Mouse (Mus musculus) CH12.LX (cell line): ENCODE results near the gene Ninl.

ENCODE experiments used
- CHD1 ChIP-seq: IDR thresholded peaks from 2 replicates; pipeline ENCODE4 v1.6.1; 2012; ENCODE audit warnings: low read depth, low read length, improper control_type of control experiment, inconsistent platforms
- CTCF ChIP-seq, 2 experiments: IDR thresholded peaks in 1 of 2; conservative IDR thresholded peaks in 1 of 2; 2 replicates each; pipeline ENCODE4 v1.5.1; 2011 to 2012; ENCODE audit warnings: low read depth in 2 of 2, low read length in 2 of 2, improper control_type of control experiment in 1 of 2, inconsistent platforms in 1 of 2, mild to moderate bottlenecking in 1 of 2, moderate library complexity in 1 of 2
- E2F4 ChIP-seq: IDR thresholded peaks from 2 replicates; pipeline ENCODE4 v1.6.1; 2011; ENCODE audit warnings: low read depth, low read length, improper control_type of control experiment; ENCODE audit not compliant: insufficient replicate concordance
- ELF1 ChIP-seq: IDR thresholded peaks from 2 replicates; pipeline ENCODE4 v1.6.1; 2014; ENCODE audit warnings: low read depth, mild to moderate bottlenecking, inconsistent platforms, low read length, improper control_type of control experiment
- HCFC1 ChIP-seq: IDR thresholded peaks from 2 replicates; pipeline ENCODE4 v1.6.1; 2012; ENCODE audit warnings: low read depth, mild to moderate bottlenecking, inconsistent platforms, low read length, improper control_type of control experiment
- MAFK ChIP-seq: IDR thresholded peaks from 2 replicates; pipeline ENCODE4 v1.6.1; 2011; ENCODE audit warnings: low read length, improper control_type of control experiment; ENCODE audit not compliant: insufficient replicate concordance
- MAZ ChIP-seq: IDR thresholded peaks from 2 replicates; pipeline ENCODE4 v1.6.1; 2012; ENCODE audit warnings: low read depth, mild to moderate bottlenecking, inconsistent platforms, low read length, improper control_type of control experiment, moderate library complexity
- MYC ChIP-seq: IDR thresholded peaks from 2 replicates; pipeline ENCODE4 v1.6.1; 2011; ENCODE audit warnings: low read depth, mild to moderate bottlenecking, improper control_type of control experiment, low read length
- NRF1 ChIP-seq: IDR thresholded peaks from 2 replicates; pipeline ENCODE4 v1.6.1; 2014; ENCODE audit warnings: low read depth, mild to moderate bottlenecking, inconsistent platforms, low read length, improper control_type of control experiment, moderate library complexity
- TBP ChIP-seq: conservative IDR thresholded peaks from 2 replicates; pipeline ENCODE4 v1.6.1; 2011; ENCODE audit warnings: low read depth, low read length, improper control_type of control experiment
- TCF12 ChIP-seq: IDR thresholded peaks from 2 replicates; pipeline ENCODE4 v1.6.1; 2014; ENCODE audit warnings: low read depth, mild to moderate bottlenecking, inconsistent platforms, low read length, improper control_type of control experiment
- USF2 ChIP-seq: conservative IDR thresholded peaks from 2 replicates; pipeline ENCODE4 v1.6.1; 2011; ENCODE audit warnings: low read depth, low read length, improper control_type of control experiment
- ZC3H11A ChIP-seq: IDR thresholded peaks from 2 replicates; pipeline ENCODE4 v1.6.1; 2012; ENCODE audit warnings: low read depth, mild to moderate bottlenecking, inconsistent platforms, low read length, improper control_type of control experiment
- ZMIZ1 ChIP-seq: IDR thresholded peaks from 2 replicates; pipeline ENCODE4 v1.6.1; 2012; ENCODE audit warnings: low read depth, mild to moderate bottlenecking, inconsistent platforms, low read length, improper control_type of control experiment

DNA sequence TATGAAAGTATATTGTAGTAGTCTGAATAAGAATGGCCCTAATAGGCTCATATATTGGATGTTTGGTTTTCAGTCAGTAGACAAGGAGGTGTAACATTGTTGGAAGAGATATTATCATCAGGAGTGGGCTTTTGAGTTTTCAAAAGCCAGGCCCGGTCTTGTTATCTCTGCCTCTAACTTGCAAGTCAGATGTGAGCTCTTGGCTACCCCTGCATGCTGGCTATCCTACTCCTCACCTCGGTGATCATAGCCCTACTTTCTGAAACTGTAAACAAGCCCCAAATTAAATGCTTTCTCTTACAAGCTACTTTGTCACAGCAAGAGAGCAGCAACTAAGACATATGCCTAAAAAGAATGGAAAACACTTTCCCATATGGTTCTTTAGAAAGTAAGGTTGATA lies 2.5 kb downstream of the Ninl start:
- TF ChIP-seq MYC (no peak), MAFK (no peak), CTCF (conservative IDR thresholded peaks at IDR 0.05 in 1 of 2, IDR thresholded peaks at IDR 0.05 in 1 of 2; ENCODE audit: low read depth in 2 of 2, low read length in 2 of 2) (no peak), TCF12 (no peak), NRF1 (no peak), HCFC1 (no peak), ZMIZ1 (no peak), ZC3H11A (no peak), E2F4 (no peak), CHD1 (no peak), ELF1 (no peak), TBP (no peak), MAZ (no peak), USF2 (no peak)
